In the genomic region with DNA sequence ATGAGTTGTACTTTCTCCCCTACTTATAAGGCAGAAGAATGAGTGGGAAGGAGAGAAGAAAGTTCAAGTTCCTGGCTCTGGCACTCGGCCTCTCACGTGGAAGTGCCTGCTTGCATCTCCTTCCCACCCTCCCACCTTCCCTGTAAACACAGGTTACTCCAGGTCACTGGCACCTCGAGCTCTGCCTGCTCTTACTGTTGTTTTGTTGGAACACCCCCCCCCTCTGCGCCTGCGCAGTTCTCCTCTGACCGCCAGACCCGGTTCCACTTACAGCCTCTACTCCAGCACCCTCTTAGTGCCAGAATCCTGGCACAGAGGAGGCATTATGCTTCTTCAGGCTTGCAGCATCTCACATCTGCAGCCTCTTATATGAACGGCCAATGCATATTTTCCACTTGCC, we compare ENCODE assay signal across 13 mouse cellular contexts. TPM values are rescaled to one million over a fixed set of nuclear protein-coding genes. Genes with fewer than 3 reads are reported as not detected.
DNase-seq lines count a peak whose midpoint lies in the region; ATAC-seq and TF ChIP-seq lines count a peak whose summit lies in the region.
"Had no signal": no experiment of that assay in that cellular context is flagged by ENCODE, and none has a peak within 500 bp of the region (broad histone marks: within the 10 kb centered on the region; RNA-seq: fewer than 3 reads in every experiment).

No protein-coding gene starts in this region.

- no peak for TF ChIP-seq POLR2A in limb, embryonic 14.5 days (IDR thresholded peaks at IDR 0.05; ENCODE audit: borderline replicate concordance, extremely low read depth, insufficient read depth, insufficient read length)

- H3K9me3 ChIP-seq in kidney, embryonic 15.5 days (replicated peaks), result no peaks in the 10 kb centered on the region
- no peaks in the 10 kb centered on the region for H3K9me3 ChIP-seq in limb, embryonic 14.5 days (ENCODE audit: control insufficient read depth, low read length)

- peak; percentile 95 for DNase-seq in kidney, adult 11 months
- DNase-seq in forelimb bud, embryonic 11.5 days (ENCODE audit: low read depth, low spot score), result peak; percentile 40
- no peak for DNase-seq in limb, embryonic 14.5 days (ENCODE audit: low spot score)
- peak; percentile 28 for DNase-seq in mesoderm, embryonic 11.5 days (ENCODE audit: low read depth, low spot score)
- DNase-seq in urinary bladder, adult 2 months (ENCODE audit: low spot score), result no peak
- no peak for DNase-seq in layer of hippocampus, postnatal 36 days
- no peak for DNase-seq in c-Kit-positive CD71-positive TER-119-positive erythroid progenitor cells, embryonic 14.5 days (ENCODE audit: low spot score)
- DNase-seq: B cell, adult 2 months; cerebellum, postnatal 14 days; spleen, adult 18-20 months; thymus, postnatal 25 days had no signal

- H3K4me3 ChIP-seq in kidney, embryonic 15.5 days (replicated peaks), result no peak overlapping the region
- H3K4me3 ChIP-seq in limb, embryonic 14.5 days (replicated peaks; ENCODE audit: low read length), result no peak overlapping the region
- H3K4me3 ChIP-seq: layer of hippocampus, adult 2 months had no signal

- no peaks in the 10 kb centered on the region for H3K27me3 ChIP-seq in kidney, embryonic 15.5 days
- H3K27me3 ChIP-seq in limb, embryonic 14.5 days (ENCODE audit: control insufficient read depth, insufficient read depth, low read length), result no peaks in the 10 kb centered on the region

- no peaks in the 10 kb centered on the region for H3K36me3 ChIP-seq in kidney, embryonic 15.5 days
- H3K36me3 ChIP-seq in limb, embryonic 14.5 days (ENCODE audit: control insufficient read depth, insufficient read depth, low read length), result no peaks in the 10 kb centered on the region

- ATAC-seq in kidney, embryonic 15.5 days (replicated peaks; ENCODE audit: low FRiP score), result no peak
- 0 out of 2 replicates have a peak, but pooled peaks have one; percentile 30 for ATAC-seq in limb, embryonic 14.5 days (ENCODE audit: low FRiP score, low read depth)

- H3K4me1 ChIP-seq in kidney, embryonic 15.5 days, result no peaks in the 10 kb centered on the region
- H3K4me1 ChIP-seq in limb, embryonic 14.5 days (ENCODE audit: control insufficient read depth, insufficient read depth, low read length), result no peaks in the 10 kb centered on the region

- WGBS in kidney, embryonic 15.5 days, result 48% methylated on average over 8 of the region's 8 CpGs
- WGBS in limb, embryonic 14.5 days, result 38% methylated on average over 8 of the region's 8 CpGs

- no peak overlapping the region for H3K9ac ChIP-seq in kidney, embryonic 15.5 days
- H3K9ac ChIP-seq in limb, embryonic 14.5 days (ENCODE audit: low read depth, low read length, severe bottlenecking), result no peak overlapping the region

- no peak overlapping the region for H3K27ac ChIP-seq in kidney, embryonic 15.5 days
- H3K27ac ChIP-seq in limb, embryonic 14.5 days (replicated peaks; ENCODE audit: low read depth, low read length), result no peak overlapping the region
- H3K27ac ChIP-seq: layer of hippocampus, adult 2 months had no signal

- no peak overlapping the region for H3K4me2 ChIP-seq in kidney, embryonic 15.5 days
- H3K4me2 ChIP-seq in limb, embryonic 14.5 days (replicated peaks; ENCODE audit: low read depth, low read length, severe bottlenecking), result no peak overlapping the region

RNA-seq across cellular contexts. Expression of gene Slc25a36, which starts 22.2 kb away (rescaled TPM):
- 68.4 and 76.6 TPM in 2 replicates for polyA plus RNA-seq in kidney, embryonic 15.5 days (2015; fragmentation: Nextera tagmentation; extraction: Ambion mirVana)
- 127 and 139 TPM in 2 replicates for polyA plus RNA-seq in limb, embryonic 14.5 days (2012; rRNA removed)
- 89.4 and 107 TPM in 2 replicates for polyA plus RNA-seq in limb, embryonic 14.5 days (2014; fragmentation: Nextera tagmentation; extraction: Ambion mirVana)
- 56.2 and 59.7 TPM in 2 replicates for polyA plus RNA-seq in urinary bladder, adult 2 months (2012; rRNA removed)
- 10 to 100 TPM; 69.6 to 76.5 TPM for total RNA-seq in layer of hippocampus, postnatal 36 days (2021)

Comparison
In these comparisons a context has a peak if more than half of its experiments do, and no peak if none do; other contexts are left out.
1. DNase-seq: peak in kidney, adult 11 months (single experiment), forelimb bud, embryonic 11.5 days (single experiment) and mesoderm, embryonic 11.5 days (single experiment); none in limb, embryonic 14.5 days (single experiment), urinary bladder, adult 2 months (single experiment), layer of hippocampus, postnatal 36 days (0 of 2) and c-Kit-positive CD71-positive TER-119-positive erythroid progenitor cells, embryonic 14.5 days (single experiment).